Mouse (Mus musculus) layer of hippocampus, adult 18-20 months (tissue): Measurements from ENCODE around the gene Gsta4. TPM values are rescaled to one million over a fixed set of nuclear protein-coding genes. Genes with fewer than 3 reads are reported as not detected.

ENCODE experiments used
- DNase-seq, 2 experiments: peaks; one replicate each; pipeline ENCODE4 v3.0.0; 2022; ENCODE audit warnings: low spot score in 2 of 2
- total RNA-seq, 2 experiments: library from RNA; stranded (reverse); gene quantifications; 2 replicates each; pipeline ENCODE4 v1.2.3; 2021

Gsta4 gene
- total RNA-seq, 2 experiments from 2014 or later: 56.0 to 60.8 TPM

- peak in 1 of 2 experiments; percentile 45 for DNase-seq
Observed at GRCm38 (mm10) chr9:78176831-78177230, 5.7 kb upstream of the Gsta4 start.

- DNase-seq: no peak
Observed at GRCm38 (mm10) chr9:78178197-78178596, 4.4 kb upstream of the Gsta4 start.

- no peak for DNase-seq
Observed at GRCm38 (mm10) chr9:78179071-78179470, 3.5 kb upstream of the Gsta4 start.

- DNase-seq: no peak
Observed at GRCm38 (mm10) chr9:78185686-78186085, 3.1 kb downstream of the Gsta4 start.

- DNase-seq: no peak
Observed at GRCm38 (mm10) chr9:78188910-78189309, 6.3 kb downstream of the Gsta4 start.

- DNase-seq: no peak
Observed at GRCm38 (mm10) chr9:78190651-78191634, 8.4 kb downstream of the Gsta4 start.

- DNase-seq: peak in 1 of 2 experiments; percentile 37
Observed at GRCm38 (mm10) chr9:78191736-78192135, 9.2 kb downstream of the Gsta4 start.

- peak in 1 of 2 experiments; percentile 66 for DNase-seq
Observed at GRCm38 (mm10) chr9:78193902-78194597, 11.5 kb downstream of the Gsta4 start.

GRCm38 (mm10) chr9:78195034-78195433, 12.5 kb downstream of the Gsta4 start:
- DNase-seq: peak; percentile 13 to 19

GRCm38 (mm10) chr9:78197801-78198200, 15.2 kb downstream of the Gsta4 start:
- no peak for DNase-seq

- DNase-seq: no peak
Observed at GRCm38 (mm10) chr9:78204194-78204593, 21.6 kb downstream of the Gsta4 start.

GRCm38 (mm10) chr9:78208956-78209355, 26.4 kb downstream of the Gsta4 start:
- DNase-seq: no peak

GRCm38 (mm10) chr9:78210079-78210478, 27.5 kb downstream of the Gsta4 start:
- no peak for DNase-seq

- no peak for DNase-seq
Observed at GRCm38 (mm10) chr9:78210821-78211220, 28.2 kb downstream of the Gsta4 start.

GRCm38 (mm10) chr9:78211521-78211920, 28.9 kb downstream of the Gsta4 start:
- no peak for DNase-seq

GRCm38 (mm10) chr9:78212341-78213049, 29.9 kb downstream of the Gsta4 start:
- no peak for DNase-seq

- DNase-seq: no peak
Observed at GRCm38 (mm10) chr9:78217074-78217473, 34.5 kb downstream of the Gsta4 start.

GRCm38 (mm10) chr9:78222616-78223015, 40.0 kb downstream of the Gsta4 start:
- DNase-seq: no peak

GRCm38 (mm10) chr9:78223221-78223902, 40.8 kb downstream of the Gsta4 start:
- DNase-seq: no peak

- no peak for DNase-seq
Observed at GRCm38 (mm10) chr9:78224418-78224817, 41.8 kb downstream of the Gsta4 start.

- DNase-seq: no peak
Observed at GRCm38 (mm10) chr9:78225304-78225703, 42.7 kb downstream of the Gsta4 start.
